Mouse (Mus musculus) cortical plate, adult 2 months (tissue): Measurements from ENCODE around the gene Txlng.

Experiments used
- CTCF ChIP-seq: fragments of 200-500 bp; IDR thresholded peaks from 2 replicates; pipeline ENCODE4 v1.5.1; 2011; ENCODE audit warnings: mild to moderate bottlenecking, control low read depth, low read length; ENCODE audit not compliant: insufficient read depth; ENCODE audit errors: extremely low read depth
- POLR2A ChIP-seq: fragments of 200-500 bp; IDR thresholded peaks from 2 replicates; pipeline ENCODE4 v1.6.1; 2011; ENCODE audit warnings: mild to moderate bottlenecking, low read length, control low read depth; ENCODE audit not compliant: insufficient read depth; ENCODE audit errors: extremely low read depth

DNA sequence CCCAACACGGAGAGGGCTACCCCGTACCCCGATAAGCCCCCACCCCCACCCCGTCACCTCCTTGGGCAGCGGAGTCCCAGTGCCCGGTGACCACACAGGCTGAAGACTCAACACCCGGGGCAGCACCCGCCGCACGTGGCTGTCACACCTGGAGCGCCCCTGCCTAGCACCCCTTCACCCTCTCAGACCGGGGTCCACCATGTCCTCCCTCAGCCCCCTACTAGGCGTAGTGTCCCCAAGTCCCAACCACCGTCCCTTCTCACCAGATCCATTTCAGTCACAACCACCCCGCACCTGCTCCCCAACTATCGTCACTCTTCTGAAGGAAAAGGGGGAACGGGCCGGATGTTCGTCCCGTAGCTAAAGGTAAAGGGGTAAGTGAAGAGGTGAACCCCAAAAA is 471 bp downstream of the Txlng start:
- TF ChIP-seq CTCF (no peak), POLR2A (no peak)
